Mouse (Mus musculus): ENCODE results near the gene Ppil1.
A peak's percentile ranks its signal among the peaks of the same experiment; 100 is the strongest.
"Not testable (repeated sequence)": the region's sequence is repeated elsewhere in the genome, so short reads cannot be mapped to it uniquely, and the experiment has no call there.

Ppil1 gene

GRCm38 (mm10) chr17:29253684-29254083 is 10.3 kb downstream of the Ppil1 start:
- no peak for DNase-seq (ENCODE audit: extremely low spot score)

GRCm38 (mm10) chr17:29253236-29253635 is 10.8 kb downstream of the Ppil1 start:
- no peak for DNase-seq (ENCODE audit: extremely low spot score)

GRCm38 (mm10) chr17:29251608-29252390 is 12.2 kb downstream of the Ppil1 start:
- no peak for DNase-seq (ENCODE audit: extremely low spot score)

- not testable (repeated sequence) for DNase-seq (ENCODE audit: extremely low spot score)
Observed at GRCm38 (mm10) chr17:29251006-29251405, 13.0 kb downstream of the Ppil1 start.

- no peak for DNase-seq (ENCODE audit: extremely low spot score)
Observed at GRCm38 (mm10) chr17:29249512-29249911, 14.5 kb downstream of the Ppil1 start.

GRCm38 (mm10) chr17:29247881-29248280 is 16.1 kb downstream of the Ppil1 start:
- no peak for DNase-seq (ENCODE audit: extremely low spot score)

GRCm38 (mm10) chr17:29246602-29247001 is 17.4 kb downstream of the Ppil1 start:
- peak; percentile 74 for DNase-seq (ENCODE audit: extremely low spot score)

- DNase-seq (ENCODE audit: extremely low spot score), result no peak
Observed at GRCm38 (mm10) chr17:29245725-29246124, 18.3 kb downstream of the Ppil1 start.

- no peak for DNase-seq (ENCODE audit: extremely low spot score)
Observed at GRCm38 (mm10) chr17:29244912-29245311, 19.1 kb downstream of the Ppil1 start.

- peak; percentile 51 for DNase-seq (ENCODE audit: extremely low spot score)
Observed at GRCm38 (mm10) chr17:29238421-29238945, 25.5 kb downstream of the Ppil1 start.

- DNase-seq (ENCODE audit: extremely low spot score), result no peak
Observed at GRCm38 (mm10) chr17:29237772-29238420, 26.1 kb downstream of the Ppil1 start, which contains the start of gene Cpne5. TSS of gene Cpne5 (minus strand) at chr17:29238167.

GRCm38 (mm10) chr17:29237267-29237771 is 26.7 kb downstream of the Ppil1 start:
- peak; percentile 52 for DNase-seq (ENCODE audit: extremely low spot score)

- DNase-seq (ENCODE audit: extremely low spot score), result no peak
Observed at GRCm38 (mm10) chr17:29236111-29236510, 27.9 kb downstream of the Ppil1 start.

GRCm38 (mm10) chr17:29231109-29231508 is 32.9 kb downstream of the Ppil1 start:
- DNase-seq (ENCODE audit: extremely low spot score), result no peak

GRCm38 (mm10) chr17:29220631-29221030 is 43.4 kb downstream of the Ppil1 start:
- DNase-seq (ENCODE audit: extremely low spot score), result no peak

GRCm38 (mm10) chr17:29218017-29218416 is 46.0 kb downstream of the Ppil1 start:
- no peak for DNase-seq (ENCODE audit: extremely low spot score)

- no peak for DNase-seq (ENCODE audit: extremely low spot score)
Observed at GRCm38 (mm10) chr17:29216078-29216477, 47.9 kb downstream of the Ppil1 start.

GRCm38 (mm10) chr17:29214655-29215054 is 49.3 kb downstream of the Ppil1 start:
- no peak for DNase-seq (ENCODE audit: extremely low spot score)

- DNase-seq (ENCODE audit: extremely low spot score), result no peak
Observed at GRCm38 (mm10) chr17:29214193-29214456, 49.9 kb downstream of the Ppil1 start.

- DNase-seq (ENCODE audit: extremely low spot score), result no peak
Observed at GRCm38 (mm10) chr17:29213381-29214192, 50.4 kb downstream of the Ppil1 start.

GRCm38 (mm10) chr17:29211836-29212235 is 52.1 kb downstream of the Ppil1 start:
- DNase-seq (ENCODE audit: extremely low spot score), result no peak

- DNase-seq (ENCODE audit: extremely low spot score), result no peak
Observed at GRCm38 (mm10) chr17:29210037-29210436, 53.9 kb downstream of the Ppil1 start.

Data from embryo, embryonic 9.5 days (tissue).